Mouse (Mus musculus): ENCODE data around the gene Kpna4.

- no peak for TF ChIP-seq CTCF (conservative IDR thresholded peaks at IDR 0.05; ENCODE audit: low read length)
- no peak for TF ChIP-seq POU5F1 (IDR thresholded peaks at IDR 0.05; ENCODE audit: borderline replicate concordance, low read length)
- TF ChIP-seq NANOG (IDR thresholded peaks at IDR 0.05; ENCODE audit: borderline replicate concordance, low read length): no peak
These were observed 71.0 kb downstream of the Kpna4 start for GRCm38 (mm10) chr3:69055871-69056270.

Measured in E14TG2a.4 (cell line).